Mouse (Mus musculus) gastrocnemius, postnatal 25 days (tissue): ENCODE results near the gene Wdr72. TPM values are rescaled to one million over a fixed set of nuclear protein-coding genes. Genes with fewer than 3 reads are reported as not detected.

ENCODE experiments used
- DNase-seq: peaks from one replicate; pipeline ENCODE4 v3.0.0; 2022
- long read RNA-seq, 2 experiments: library from polyadenylated mRNA; stranded (forward); transcript quantifications; one replicate each; pipeline ENCODE4 v2.0.0; 2021
- total RNA-seq, 2 experiments: library from RNA; stranded (reverse); gene quantifications; 1 replicate in 1 of 2; 2 replicates in 1 of 2; pipeline ENCODE4 v1.2.3; 2021

Wdr72 gene
- total RNA-seq = under 1 TPM in 1 of 2 experiments, not detected in 1; 0.10 TPM
- long read RNA-seq, experiment 1 = 0 reads
- long read RNA-seq, experiment 2 = 0 reads

DNA sequence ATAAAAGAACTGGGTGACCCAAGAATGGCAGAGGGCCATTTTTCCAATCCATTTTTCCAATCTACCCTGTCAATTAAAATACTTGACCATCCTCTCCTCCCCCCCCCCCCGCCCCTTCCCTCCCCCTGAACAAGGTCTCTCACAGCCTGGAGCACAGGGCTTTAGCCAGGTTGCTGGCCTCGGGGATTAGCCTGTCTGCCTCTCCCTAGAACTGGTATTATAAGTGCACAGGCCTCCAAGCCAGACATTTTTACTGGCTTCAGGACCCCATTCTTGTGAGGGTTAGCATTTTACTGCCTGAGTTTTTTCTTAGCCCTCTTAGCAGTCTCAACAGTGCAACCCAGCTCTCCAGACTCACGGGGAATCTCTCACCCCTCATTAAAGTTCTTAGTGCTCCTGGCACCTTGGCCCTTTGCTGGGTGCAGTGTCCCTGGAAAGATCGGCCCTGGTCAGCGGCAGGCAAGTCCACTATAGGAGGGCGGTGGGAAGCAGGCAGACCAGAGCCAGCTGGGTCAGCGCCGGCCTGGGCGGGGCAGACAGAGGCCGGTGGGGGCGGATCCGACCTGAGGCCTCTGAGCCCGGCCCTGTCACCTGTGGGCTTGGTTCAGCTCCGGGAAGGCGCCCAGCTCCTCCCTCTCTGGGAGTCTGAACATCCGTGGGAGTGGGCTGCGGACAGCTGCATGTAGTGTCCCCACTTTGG, at the start of gene Wdr72:
Wdr72 (plus strand) TSS at position 596 of the 700 bp plus-strand sequence.
- DNase-seq = no peak

DNA sequence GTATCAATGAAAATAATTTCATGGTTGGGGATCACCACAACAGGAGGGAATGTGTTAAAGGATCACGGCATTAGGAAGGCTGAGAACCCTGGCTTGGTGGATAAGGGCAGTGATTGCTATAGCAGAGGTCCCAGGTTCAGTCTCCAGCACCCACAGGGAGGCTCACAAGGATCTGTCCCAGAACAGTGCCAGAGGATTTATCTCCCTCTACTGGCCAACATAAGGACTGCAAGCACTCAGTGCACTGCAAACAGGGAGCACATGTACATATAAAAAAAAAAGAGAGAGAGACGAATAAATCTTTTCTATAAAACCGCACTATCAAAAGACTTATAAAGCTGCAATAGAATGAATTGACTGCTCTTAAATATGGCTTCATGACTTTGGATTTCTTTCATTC, 43.9 kb upstream of the Wdr72 start:
- no peak for DNase-seq

DNA sequence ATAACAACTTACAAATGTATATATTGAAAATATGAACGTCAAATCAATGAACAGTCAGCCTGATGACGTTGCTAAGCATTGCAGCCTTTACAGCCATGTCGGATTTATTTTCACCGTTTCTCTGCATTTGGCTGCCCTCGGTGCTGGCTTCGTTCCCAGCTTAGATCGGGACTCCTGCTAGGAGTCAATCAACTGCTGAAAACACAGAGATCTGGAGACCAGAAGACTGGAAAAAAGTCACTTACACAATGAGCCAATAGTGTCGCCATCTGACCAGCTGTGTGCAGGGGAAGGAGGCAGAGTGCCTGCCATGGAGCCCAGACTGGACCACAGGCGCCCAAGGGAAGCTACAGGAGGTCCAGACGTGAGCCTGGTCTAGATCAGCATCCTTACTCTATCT, 43.4 kb upstream of the Wdr72 start:
- DNase-seq = no peak

GRCm38 (mm10) chr9:74075958-74076357, 34.2 kb upstream of the Wdr72 start:
- DNase-seq = no peak

- no peak for DNase-seq
Observed at GRCm38 (mm10) chr9:74078458-74078857, 31.7 kb upstream of the Wdr72 start.

- DNase-seq = no peak
Observed at GRCm38 (mm10) chr9:74080241-74080640, 29.9 kb upstream of the Wdr72 start.

DNA sequence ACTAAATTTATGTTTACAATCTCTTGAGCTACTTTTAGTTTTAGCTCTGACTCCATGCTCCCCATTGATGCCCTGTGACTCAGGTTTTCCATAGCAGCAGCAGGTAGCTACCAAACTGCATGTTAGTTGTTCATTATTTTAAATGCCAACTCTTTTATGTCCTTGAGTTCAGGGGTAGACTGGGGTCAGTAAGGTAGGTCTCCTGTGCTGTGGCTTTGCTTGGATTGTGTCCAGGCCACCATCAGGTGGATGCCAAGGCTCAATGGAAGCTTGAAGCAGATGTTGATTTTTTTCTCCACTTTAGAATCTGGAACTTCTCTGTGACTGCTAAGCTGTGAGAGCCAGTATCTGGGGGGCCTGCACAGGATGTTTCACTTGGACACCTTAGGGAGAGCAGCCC, 8.6 kb upstream of the Wdr72 start:
- no peak for DNase-seq

GRCm38 (mm10) chr9:74102615-74103014, 7.5 kb upstream of the Wdr72 start:
- DNase-seq = no peak

DNA sequence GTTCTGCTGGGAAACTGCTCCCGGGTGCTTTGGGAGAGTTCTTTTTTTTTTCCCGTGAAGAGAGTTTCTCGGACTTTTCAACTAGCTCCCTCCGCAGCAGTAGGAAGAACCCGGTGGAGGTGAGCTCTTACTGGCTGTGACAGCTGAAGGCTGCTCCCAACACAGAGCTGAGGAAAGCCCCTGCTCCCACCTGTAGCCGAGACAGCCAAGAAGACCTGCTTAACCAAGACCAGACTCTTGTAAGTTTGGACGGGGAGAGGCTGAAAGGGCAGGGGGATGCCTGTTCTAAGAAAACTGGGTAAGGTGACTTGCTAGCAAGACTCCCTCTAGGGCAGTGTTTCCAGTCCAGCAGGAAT, 283 bp downstream of the Wdr72 start:
- no peak for DNase-seq

GRCm38 (mm10) chr9:74112526-74112925, 2.4 kb downstream of the Wdr72 start:
- no peak for DNase-seq

DNA sequence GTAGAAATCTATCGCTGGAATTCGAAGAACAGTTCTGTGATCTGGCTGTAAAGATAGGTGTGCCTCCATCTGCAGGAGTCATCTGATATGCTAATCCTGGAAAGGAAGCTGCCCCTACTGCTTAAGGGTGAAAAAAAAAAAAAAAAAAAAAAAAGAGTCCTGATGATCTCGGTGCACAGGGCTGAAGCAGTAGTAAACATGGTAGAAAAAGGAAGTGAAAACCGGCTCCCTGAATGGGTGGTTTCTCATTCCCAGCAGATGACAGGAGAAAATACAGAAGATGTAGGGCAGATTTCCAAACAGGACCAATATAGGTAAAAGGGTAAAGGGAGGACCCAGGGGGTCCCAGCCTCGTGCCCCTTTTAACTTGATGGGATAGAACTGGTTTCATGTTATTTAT, 16.1 kb downstream of the Wdr72 start:
- DNase-seq = no peak

DNA sequence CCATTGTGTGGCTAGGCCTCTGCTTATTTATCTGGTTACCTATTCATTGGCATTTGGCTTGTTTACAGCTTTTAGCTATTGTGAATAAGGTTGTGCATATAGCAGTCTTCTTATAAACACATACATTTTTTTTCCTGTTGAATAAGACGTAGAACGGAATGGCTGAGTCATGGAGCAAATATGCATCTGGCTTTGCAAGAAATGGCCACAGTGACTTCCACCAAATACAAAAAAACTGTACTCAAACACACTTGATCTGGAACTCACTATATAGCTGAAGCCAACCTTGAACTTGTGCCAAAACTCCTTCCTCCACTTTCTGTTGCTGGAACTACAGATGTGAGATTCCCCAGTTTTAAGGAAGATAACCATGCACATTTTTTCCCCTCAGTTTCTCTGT, 23.9 kb downstream of the Wdr72 start:
- no peak for DNase-seq

- no peak for DNase-seq
Observed at GRCm38 (mm10) chr9:74141864-74142263, 31.7 kb downstream of the Wdr72 start.

GRCm38 (mm10) chr9:74142705-74143104, 32.5 kb downstream of the Wdr72 start:
- DNase-seq = no peak

DNA sequence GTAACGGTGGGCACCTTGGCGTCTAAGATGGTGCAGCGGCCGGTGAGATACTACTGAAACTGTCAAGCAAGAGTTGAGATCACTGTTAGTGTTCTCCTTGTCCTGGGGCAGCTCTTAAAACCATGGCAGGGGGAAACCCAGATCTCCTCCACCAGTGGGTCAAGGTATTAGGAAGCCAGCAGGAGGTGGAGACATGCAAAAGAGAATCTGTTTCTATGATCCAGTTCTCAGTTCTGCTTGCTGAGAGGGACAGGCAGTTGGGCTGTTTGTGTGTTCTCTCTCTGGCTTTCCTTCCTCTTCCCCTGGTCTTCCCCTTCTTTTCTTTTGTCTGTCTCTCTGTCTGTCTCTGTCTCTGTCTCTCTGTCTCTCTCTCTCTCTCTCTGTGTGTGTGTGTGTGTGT, 35.0 kb downstream of the Wdr72 start:
- DNase-seq = no peak

DNA sequence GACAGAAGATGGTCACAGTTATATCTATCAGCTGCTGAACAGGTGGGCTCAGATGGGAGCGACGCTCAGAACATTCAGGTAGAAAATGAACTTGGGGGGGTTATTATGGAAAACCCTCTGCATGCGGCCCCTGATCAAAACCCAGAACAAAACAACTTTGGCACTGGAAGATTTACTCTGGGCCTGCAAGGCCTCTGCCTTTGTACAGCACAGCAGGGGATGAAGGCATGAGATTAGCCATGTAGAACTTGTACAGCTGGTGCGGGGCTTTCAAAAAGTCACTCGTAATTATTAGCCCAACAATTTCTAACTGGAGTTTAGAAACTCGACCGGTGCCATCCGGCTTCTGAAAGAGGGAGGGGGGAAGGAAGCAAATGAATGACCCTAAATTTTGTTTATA, 38.1 kb downstream of the Wdr72 start:
- DNase-seq = no peak

DNA sequence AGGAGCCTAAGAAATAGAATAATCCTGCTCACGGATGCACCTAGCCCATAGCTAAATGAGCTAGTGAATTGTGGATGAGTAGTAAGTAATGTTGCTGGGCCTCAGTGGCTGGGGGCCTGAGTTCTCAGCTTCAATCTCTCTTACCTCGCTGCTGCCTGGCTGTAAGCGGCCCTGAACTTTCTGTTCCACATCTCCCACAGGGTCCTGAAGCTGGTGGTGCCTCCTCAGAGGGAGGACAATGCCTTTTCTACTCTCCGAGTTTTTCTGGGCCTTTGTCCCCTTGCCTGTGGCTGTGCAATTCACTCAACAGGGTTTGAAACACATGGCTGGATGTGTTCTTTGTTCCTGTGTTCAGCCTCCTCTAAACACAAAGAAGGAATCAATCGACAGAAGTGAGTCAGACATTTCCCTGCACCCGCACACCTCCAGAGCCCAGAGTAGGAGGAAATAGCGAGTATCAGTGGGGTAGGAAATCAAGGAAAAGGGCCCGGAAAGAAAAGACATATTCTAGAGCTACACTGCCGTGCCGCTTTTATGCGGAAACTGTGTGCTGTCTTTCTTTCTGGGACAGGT, 50.3 kb downstream of the Wdr72 start:
- no peak for DNase-seq

DNA sequence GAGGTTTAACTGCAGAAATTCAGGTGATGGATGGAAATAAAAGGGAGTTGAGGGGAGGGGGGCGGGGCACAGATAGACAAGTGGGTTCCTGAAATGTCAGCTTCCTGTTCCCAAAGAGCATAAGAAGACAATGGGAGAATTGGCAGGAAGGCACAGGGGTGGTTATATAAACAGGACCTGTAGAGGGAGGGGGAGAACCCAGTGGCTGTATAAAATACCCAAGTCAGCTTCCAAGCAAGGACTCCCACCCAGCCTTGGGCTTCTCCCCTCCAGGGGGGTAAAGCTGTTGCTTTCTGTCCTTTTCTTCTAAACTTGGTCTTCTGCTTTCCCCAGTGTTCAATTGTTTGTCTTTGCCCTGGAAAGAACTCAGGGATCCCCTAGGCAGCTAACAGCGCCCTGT, 55.5 kb downstream of the Wdr72 start:
- DNase-seq = no peak

DNA sequence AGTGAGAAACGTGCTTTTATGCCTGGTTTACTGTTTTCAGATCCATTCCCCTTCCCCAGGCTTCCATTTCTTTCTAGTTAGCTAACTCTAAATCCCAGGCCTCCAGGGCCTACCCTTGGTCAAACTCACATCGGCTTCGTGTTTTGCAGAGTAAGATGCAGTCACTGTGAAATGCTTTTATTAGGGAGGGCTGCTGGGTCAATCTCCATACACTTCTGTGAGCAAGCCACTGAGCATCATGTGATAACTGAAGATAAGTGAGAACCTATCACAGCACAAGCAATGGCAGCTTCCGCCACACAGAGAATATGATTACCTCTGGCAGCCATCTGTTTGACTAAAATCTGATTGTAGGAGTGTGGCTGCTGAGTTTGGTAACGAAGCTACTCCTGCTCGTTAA, 59.7 kb downstream of the Wdr72 start:
- no peak for DNase-seq

DNA sequence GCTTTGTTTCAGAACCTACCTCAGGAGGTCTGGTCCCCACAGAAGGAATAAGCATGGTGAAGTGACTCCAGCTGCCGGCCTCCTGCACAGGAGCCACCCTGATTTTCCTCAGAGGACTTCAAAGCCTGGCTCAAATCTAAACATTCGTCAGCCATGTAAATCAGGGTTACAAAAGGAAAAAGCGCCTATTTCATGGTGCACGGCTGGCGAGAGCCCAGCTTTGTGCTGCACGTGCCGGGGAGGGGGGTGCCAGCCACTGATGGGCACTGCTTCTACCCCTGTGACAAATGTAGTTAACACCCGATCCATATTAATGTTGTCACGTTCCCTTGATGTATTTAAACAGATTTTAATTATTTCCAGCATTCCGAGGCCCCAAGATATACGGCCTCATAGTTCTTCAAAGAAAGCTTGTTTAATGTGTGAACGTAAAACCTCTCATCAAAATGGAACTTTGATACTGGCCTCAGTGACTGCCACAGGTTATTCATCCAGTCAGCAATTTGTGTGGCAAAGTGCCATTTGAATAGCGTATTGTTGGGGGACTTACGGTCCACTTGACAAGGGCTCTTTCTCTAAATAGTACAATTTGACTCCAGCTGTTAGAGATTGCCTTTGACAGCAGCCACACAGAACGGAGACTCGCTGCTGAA, 76.7 kb downstream of the Wdr72 start:
- no peak for DNase-seq

- DNase-seq = no peak
Observed at GRCm38 (mm10) chr9:74187401-74188029, 77.4 kb downstream of the Wdr72 start.

GRCm38 (mm10) chr9:74194898-74195297, 84.7 kb downstream of the Wdr72 start:
- DNase-seq = no peak

- DNase-seq = no peak
Observed at GRCm38 (mm10) chr9:74228272-74228671, 118.1 kb downstream of the Wdr72 start.
